Mouse (Mus musculus) MEL (cell line): Measurements from ENCODE around the gene Rtel1. TPM values are rescaled to one million over a fixed set of nuclear protein-coding genes. Genes with fewer than 3 reads are reported as not detected.

Source experiments
- DNase-seq: peaks from one replicate; pipeline ENCODE4 v3.0.0; 2011; ENCODE audit warnings: low read depth, low spot score
- H3K27ac ChIP-seq: 2 replicates; pipeline ENCODE4 v1.5.1; 2012; ENCODE audit warnings: low read depth, mild to moderate bottlenecking, control low read depth, low read length, moderate library complexity; ENCODE audit not compliant: control insufficient read depth
- H3K27me3 ChIP-seq, 2 experiments: fragments of 150-350 bp in 1 of 2; sonication (generic) in 1 of 2; 2 replicates each; pipeline ENCODE4 v1.6.1; 2012; ENCODE audit warnings: low read length in 2 of 2, mild to moderate bottlenecking in 2 of 2, improper control_type of control experiment in 1 of 2, moderate library complexity in 1 of 2; ENCODE audit not compliant: insufficient read depth in 2 of 2, control insufficient read depth in 1 of 2
- H3K36me3 ChIP-seq, 2 experiments: 2 replicates each; pipeline ENCODE4 v1.6.1; 2012 to 2014; ENCODE audit warnings: low read length in 2 of 2, improper control_type of control experiment in 1 of 2, inconsistent platforms in 1 of 2, mild to moderate bottlenecking in 1 of 2; ENCODE audit not compliant: insufficient read depth in 2 of 2, control insufficient read depth in 1 of 2
- H3K4me1 ChIP-seq, 2 experiments: fragments of 150-350 bp in 1 of 2; sonication (generic) in 1 of 2; 2 replicates each; pipeline ENCODE4 v1.6.1; 2012; ENCODE audit warnings: low read length in 2 of 2, improper control_type of control experiment in 1 of 2, mild to moderate bottlenecking in 1 of 2; ENCODE audit not compliant: insufficient read depth in 2 of 2, control insufficient read depth in 1 of 2
- H3K4me3 ChIP-seq, 2 experiments: fragments of 150-350 bp in 1 of 2; sonication (generic) in 1 of 2; 2 replicates each; pipeline ENCODE4 v1.5.1; 2012; ENCODE audit warnings: low read depth in 2 of 2, low read length in 2 of 2, mild to moderate bottlenecking in 2 of 2, moderate library complexity in 2 of 2, control low read depth in 1 of 2, improper control_type of control experiment in 1 of 2; ENCODE audit not compliant: control insufficient read depth in 1 of 2, insufficient read depth in 1 of 2
- H3K79me2 ChIP-seq: 2 replicates; pipeline ENCODE4 v1.6.1; 2012; ENCODE audit warnings: mild to moderate bottlenecking, low read length, moderate library complexity; ENCODE audit not compliant: control insufficient read depth, poor library complexity, insufficient read depth
- H3K9ac ChIP-seq: 2 replicates; pipeline ENCODE4 v1.6.1; 2012; ENCODE audit warnings: low read depth, mild to moderate bottlenecking, control low read depth, low read length, moderate library complexity; ENCODE audit not compliant: control insufficient read depth, poor library complexity, severe bottlenecking
- H3K9me3 ChIP-seq: fragments of 150-350 bp; sonication (generic); replicated peaks from 2 replicates; pipeline ENCODE4 v1.6.1; 2012; ENCODE audit warnings: mild to moderate bottlenecking, low read length, improper control_type of control experiment, moderate library complexity; ENCODE audit not compliant: insufficient read depth
- BHLHE40 ChIP-seq: IDR thresholded peaks from 2 replicates; pipeline ENCODE4 v1.6.1; 2012; ENCODE audit warnings: low read depth, mild to moderate bottlenecking, inconsistent platforms, low read length, improper control_type of control experiment, borderline replicate concordance
- CHD2 ChIP-seq: IDR thresholded peaks from 2 replicates; pipeline ENCODE4 v1.6.1; 2011; ENCODE audit warnings: low read length, improper control_type of control experiment
- CTCF ChIP-seq, 3 experiments: IDR thresholded peaks in 2 of 3; conservative IDR thresholded peaks in 1 of 3; 2 replicates each; pipeline ENCODE4 v1.5.1; 2011 to 2012; ENCODE audit warnings: low read length in 3 of 3, low read depth in 2 of 3, mild to moderate bottlenecking in 2 of 3, improper control_type of control experiment in 1 of 3, inconsistent platforms in 1 of 3, mixed read lengths in 1 of 3, moderate library complexity in 1 of 3; ENCODE audit not compliant: control insufficient read depth in 1 of 3, insufficient read depth in 1 of 3, poor library complexity in 1 of 3, severe bottlenecking in 1 of 3
- ELF1 ChIP-seq: IDR thresholded peaks from 2 replicates; pipeline ENCODE4 v1.6.1; 2014; ENCODE audit warnings: low read depth, mild to moderate bottlenecking, inconsistent platforms, low read length, improper control_type of control experiment, moderate library complexity
- EP300 ChIP-seq, 2 experiments: IDR thresholded peaks; 2 replicates each; pipeline ENCODE4 v1.6.1; 2011; ENCODE audit warnings: improper control_type of control experiment in 2 of 2, low read length in 2 of 2, low read depth in 1 of 2, mild to moderate bottlenecking in 1 of 2
- GABPA ChIP-seq: IDR thresholded peaks from 2 replicates; pipeline ENCODE4 v1.6.1; 2012; ENCODE audit warnings: low read depth, mild to moderate bottlenecking, inconsistent platforms, low read length, improper control_type of control experiment, moderate library complexity
- GATA1 ChIP-seq: IDR thresholded peaks from 2 replicates; pipeline ENCODE4 v1.6.1; 2011; ENCODE audit warnings: low read depth, low read length, improper control_type of control experiment
- JUND ChIP-seq: IDR thresholded peaks from 2 replicates; pipeline ENCODE4 v1.6.1; 2011; ENCODE audit warnings: low read depth, mild to moderate bottlenecking, improper control_type of control experiment, low read length
- MAX ChIP-seq: IDR thresholded peaks from 2 replicates; pipeline ENCODE4 v1.6.1; 2011; ENCODE audit warnings: low read length, improper control_type of control experiment
- MAZ ChIP-seq: IDR thresholded peaks from 2 replicates; pipeline ENCODE4 v1.6.1; 2012; ENCODE audit warnings: low read depth, mild to moderate bottlenecking, inconsistent platforms, low read length, improper control_type of control experiment
- MYB ChIP-seq: IDR thresholded peaks from 2 replicates; pipeline ENCODE4 v1.6.1; 2011; ENCODE audit warnings: mild to moderate bottlenecking, low read depth, low read length, improper control_type of control experiment
- MYC ChIP-seq: IDR thresholded peaks from 2 replicates; pipeline ENCODE4 v1.6.1; 2011; ENCODE audit warnings: low read depth, mild to moderate bottlenecking, low read length, improper control_type of control experiment, moderate library complexity
- NRF1 ChIP-seq: IDR thresholded peaks from 2 replicates; pipeline ENCODE4 v1.6.1; 2014; ENCODE audit warnings: low read depth, mild to moderate bottlenecking, inconsistent platforms, low read length, improper control_type of control experiment, moderate library complexity; ENCODE audit not compliant: poor library complexity, insufficient read depth, severe bottlenecking
- POLR2A ChIP-seq, 2 experiments: IDR thresholded peaks; 2 replicates each; pipeline ENCODE4 v1.6.1; 2011 to 2012; ENCODE audit warnings: low read length in 2 of 2, mild to moderate bottlenecking in 2 of 2, control low read depth in 1 of 2, improper control_type of control experiment in 1 of 2, low read depth in 1 of 2, moderate library complexity in 1 of 2; ENCODE audit not compliant: control insufficient read depth in 1 of 2, insufficient read depth in 1 of 2, poor library complexity in 1 of 2
- POLR2AphosphoS5 ChIP-seq: IDR thresholded peaks from 2 replicates; pipeline ENCODE4 v1.6.1; 2012; ENCODE audit warnings: low read depth, borderline replicate concordance, mild to moderate bottlenecking, inconsistent platforms, low read length, moderate library complexity, mixed read lengths
- RAD21 ChIP-seq: IDR thresholded peaks from 2 replicates; pipeline ENCODE4 v1.6.1; 2011; ENCODE audit warnings: mild to moderate bottlenecking, low read depth, low read length, improper control_type of control experiment
- RCOR1 ChIP-seq: IDR thresholded peaks from 2 replicates; pipeline ENCODE4 v1.6.1; 2012; ENCODE audit warnings: low read depth, mild to moderate bottlenecking, inconsistent platforms, low read length, improper control_type of control experiment
- SIN3A ChIP-seq: IDR thresholded peaks from 2 replicates; pipeline ENCODE4 v1.6.1; 2012; ENCODE audit warnings: low read length, improper control_type of control experiment, inconsistent platforms
- TAL1 ChIP-seq: IDR thresholded peaks from 2 replicates; pipeline ENCODE4 v1.6.1; 2012; ENCODE audit warnings: mild to moderate bottlenecking, inconsistent platforms, low read length, moderate library complexity, mixed read lengths
- TBP ChIP-seq: IDR thresholded peaks from 2 replicates; pipeline ENCODE4 v1.8.0; 2011; ENCODE audit warnings: low read depth, low read length, improper control_type of control experiment
- USF1 ChIP-seq: IDR thresholded peaks from 2 replicates; pipeline ENCODE4 v1.6.1; 2014; ENCODE audit warnings: low read depth, mild to moderate bottlenecking, inconsistent platforms, low read length, improper control_type of control experiment, moderate library complexity
- USF2 ChIP-seq, 2 experiments: IDR thresholded peaks; 2 replicates each; pipeline ENCODE4 v1.6.1; 2011 to 2012; ENCODE audit warnings: improper control_type of control experiment in 2 of 2, low read length in 2 of 2, borderline replicate concordance in 1 of 2, inconsistent platforms in 1 of 2, low read depth in 1 of 2, mild to moderate bottlenecking in 1 of 2; ENCODE audit not compliant: insufficient read depth in 1 of 2
- ZC3H11A ChIP-seq: IDR thresholded peaks from 2 replicates; pipeline ENCODE4 v1.6.1; 2012; ENCODE audit warnings: low read depth, mild to moderate bottlenecking, inconsistent platforms, low read length, improper control_type of control experiment
- ZKSCAN1 ChIP-seq: IDR thresholded peaks from 2 replicates; pipeline ENCODE4 v1.6.1; 2012; ENCODE audit warnings: low read depth, mild to moderate bottlenecking, inconsistent platforms, low read length, improper control_type of control experiment, moderate library complexity
- ZNF384 ChIP-seq: IDR thresholded peaks from 2 replicates; pipeline ENCODE4 v1.6.1; 2012; ENCODE audit warnings: low read depth, mild to moderate bottlenecking, inconsistent platforms, low read length, improper control_type of control experiment
- polyA plus RNA-seq, 2 experiments: library from polyadenylated mRNA; stranded (reverse) in 1 of 2; unstranded in 1 of 2; fragments of >175 nt in 1 of 2; fragments of >200 nt in 1 of 2; gene quantifications; 2 replicates each; pipeline versions ENCODE4 v1.2.1 to v1.2.4; 2012; ENCODE audit warnings: low replicate concordance in 2 of 2, low read depth in 1 of 2; ENCODE audit not compliant: insufficient read length in 2 of 2, insufficient read depth in 1 of 2, missing spikeins in 1 of 2
- total RNA-seq: library from RNA; depleted of rRNA; stranded (reverse); fragments of 300-350 nt; gene quantifications from 2 replicates; pipeline ENCODE4 v1.2.3, GENCODE M21; 2012

Rtel1 gene
- total and polyA plus RNA-seq, 3 experiments, result 54.2 to 87.0 TPM; not detected in 1

DNA sequence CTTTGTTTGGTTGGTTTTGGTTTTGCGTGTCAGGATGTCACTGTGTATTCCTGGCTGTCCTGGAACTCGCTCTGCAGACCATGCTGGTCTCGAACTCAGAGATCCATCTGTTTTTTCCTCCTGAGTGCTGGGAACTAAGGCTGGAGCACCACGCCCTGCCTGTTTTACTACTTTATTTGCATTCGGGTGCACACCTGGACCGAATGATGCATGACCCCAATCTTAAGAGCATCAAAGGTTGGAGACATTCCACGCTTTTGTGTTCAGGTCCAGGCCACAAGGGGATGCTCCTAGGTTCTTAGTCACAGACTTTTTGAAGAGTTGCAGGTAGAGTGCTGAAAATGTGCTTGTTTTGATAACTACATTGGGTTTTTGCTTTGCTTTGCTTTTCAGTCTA lies 562 bp downstream of the Rtel1 start:
- peaks cover 0 to 14% of the 10 kb centered on the region in 2 experiments; a peak in 3 of 4 replicates for H3K4me1 ChIP-seq
- H3K9ac ChIP-seq, result peak overlapping the region; percentile 98
- no peaks in the 10 kb centered on the region for H3K27me3 ChIP-seq
- H3K79me2 ChIP-seq, result peaks cover 12% of the 10 kb centered on the region
- TF ChIP-seq EP300 (IDR thresholded peaks at IDR 0.05; ENCODE audit: low read depth in 1 of 2, low read length in 2 of 2) (no peak), USF2 (IDR thresholded peaks at IDR 0.05; ENCODE audit: borderline replicate concordance in 1 of 2, insufficient read depth in 1 of 2, low read depth in 1 of 2, low read length in 2 of 2) (no peak), JUND (no peak), USF1 (no peak), RAD21 (no peak), CHD2 (no peak), GATA1 (no peak), MYC (no peak), MAX (no peak)
- H3K27ac ChIP-seq, result peak overlapping the region; percentile 99
- DNase-seq, result no peak
- H3K36me3 ChIP-seq, result peaks cover 1 to 11% of the 10 kb centered on the region in 2 experiments; a peak in 3 of 4 replicates
- no peaks in the 10 kb centered on the region for H3K9me3 ChIP-seq
- H3K4me3 ChIP-seq, result peak overlapping the region; percentile 62 to 92

DNA sequence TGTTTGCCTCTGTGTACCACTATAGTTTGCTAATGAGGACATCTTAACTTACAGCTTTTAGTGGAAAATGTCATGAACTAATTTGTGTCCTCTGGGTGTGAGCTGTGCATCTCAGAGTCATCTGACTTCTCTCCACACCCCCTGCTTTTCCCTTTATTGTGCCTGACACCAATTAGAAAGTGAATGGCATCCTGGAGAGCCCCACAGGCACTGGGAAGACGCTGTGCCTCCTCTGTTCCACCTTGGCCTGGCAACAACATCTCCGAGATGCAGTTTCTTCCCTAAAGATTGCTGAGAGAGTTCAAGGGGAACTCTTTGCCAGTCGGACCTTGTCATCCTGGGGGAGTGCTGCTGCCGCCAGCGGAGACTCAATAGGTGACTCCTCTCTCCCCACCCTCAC lies 2.6 kb downstream of the Rtel1 start:
- no peak overlapping the region for H3K27ac ChIP-seq
- H3K36me3 ChIP-seq, result peaks cover 3 to 11% of the 10 kb centered on the region in 2 experiments; a peak in 3 of 4 replicates
- no peak for DNase-seq

DNA sequence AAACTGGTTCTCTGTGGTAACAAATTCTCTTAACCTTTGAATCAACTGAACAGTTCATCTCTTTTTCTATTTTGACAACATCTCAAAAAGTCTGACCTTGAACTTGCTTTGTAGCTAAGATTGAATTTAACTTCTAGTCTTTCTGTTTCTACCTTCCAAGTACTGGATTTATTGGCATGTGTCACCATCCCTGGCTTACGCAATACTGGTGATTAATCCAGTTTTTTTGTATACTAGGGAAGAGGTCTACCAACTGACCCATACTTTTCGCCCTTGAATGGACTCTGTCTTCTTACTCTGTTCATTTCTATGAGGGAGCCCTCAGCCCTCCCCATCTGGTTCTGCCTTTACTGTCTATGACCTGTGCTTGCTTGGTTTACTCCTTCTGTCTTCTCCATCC lies 6.6 kb downstream of the Rtel1 start:
- no peak overlapping the region for H3K27ac ChIP-seq
- peaks cover 0 to 9% of the 10 kb centered on the region in 2 experiments; a peak in 2 of 4 replicates for H3K36me3 ChIP-seq
- H3K9me3 ChIP-seq, result no peaks in the 10 kb centered on the region
- DNase-seq, result no peak
- no peak overlapping the region for H3K4me3 ChIP-seq
- TF ChIP-seq MYC, result no peak
- TF ChIP-seq ZKSCAN1, result no peak
- no peak for TF ChIP-seq BHLHE40
- no peak for TF ChIP-seq ELF1
- TF ChIP-seq POLR2A (IDR thresholded peaks at IDR 0.05; ENCODE audit: control insufficient read depth in 1 of 2, insufficient read depth in 1 of 2, low read depth in 1 of 2, low read length in 2 of 2, poor library complexity in 1 of 2), result no peak
- no peak for TF ChIP-seq MAZ
- TF ChIP-seq ZC3H11A, result no peak
- TF ChIP-seq NRF1, result no peak
- no peak for TF ChIP-seq RCOR1
- no peak for TF ChIP-seq POLR2AphosphoS5
- no peak for TF ChIP-seq TAL1
- no peak for TF ChIP-seq ZNF384
- no peak for TF ChIP-seq CTCF (IDR thresholded peaks at IDR 0.05 in 2 of 3, conservative IDR thresholded peaks at IDR 0.05 in 1 of 3; ENCODE audit: control insufficient read depth in 1 of 3, insufficient read depth in 1 of 3, low read depth in 2 of 3, low read length in 3 of 3, poor library complexity in 1 of 3, severe bottlenecking in 1 of 3)
- H3K79me2 ChIP-seq, result no peaks in the 10 kb centered on the region
- no peak overlapping the region for H3K9ac ChIP-seq
- H3K4me1 ChIP-seq, result no peaks in the 10 kb centered on the region
- H3K27me3 ChIP-seq, result no peaks in the 10 kb centered on the region

More for the DNA sequence above, 2.6 kb downstream of the Rtel1 start:
- no peak for TF ChIP-seq USF1
- no peak for TF ChIP-seq MYB
- no peak for TF ChIP-seq ZNF384
- no peak for TF ChIP-seq SIN3A
- TF ChIP-seq GABPA, result no peak
- no peak for TF ChIP-seq TBP
- Histone ChIP-seq H3K4me3 (no peak overlapping the region), H3K27me3 (no peaks in the 10 kb centered on the region), H3K79me2 (peaks cover 12% of the 10 kb centered on the region), H3K4me1 (peaks cover 0 to 14% of the 10 kb centered on the region in 2 experiments; a peak in 3 of 4 replicates), H3K9ac (no peak overlapping the region), H3K9me3 (no peaks in the 10 kb centered on the region)
